Mouse (Mus musculus): ENCODE data around the gene Olfr898.

Olfr898 gene

DNA sequence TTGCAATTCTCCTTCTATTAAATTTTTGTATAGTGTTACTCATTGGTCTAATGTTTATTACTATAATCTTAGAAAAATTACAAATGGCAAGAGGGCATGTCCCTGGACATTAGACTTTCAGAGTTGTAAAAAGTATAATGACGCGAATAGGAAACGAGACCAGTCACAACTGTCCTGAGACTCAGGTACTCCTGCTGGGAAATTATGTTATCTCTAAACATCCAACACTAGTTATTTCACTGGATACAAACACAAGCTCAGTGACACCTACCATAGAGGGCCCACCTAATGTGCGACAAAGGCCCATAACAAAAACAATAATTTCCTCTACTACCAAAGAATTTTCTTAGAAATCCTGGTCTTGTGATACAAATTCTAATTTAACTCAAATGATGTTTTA lies at the start of gene Olfr898:
Olfr898 (plus strand) TSS at position 301 of the 400 bp plus-strand sequence.
- DNase-seq (ENCODE audit: low read depth, low spot score) = no peak

DNA sequence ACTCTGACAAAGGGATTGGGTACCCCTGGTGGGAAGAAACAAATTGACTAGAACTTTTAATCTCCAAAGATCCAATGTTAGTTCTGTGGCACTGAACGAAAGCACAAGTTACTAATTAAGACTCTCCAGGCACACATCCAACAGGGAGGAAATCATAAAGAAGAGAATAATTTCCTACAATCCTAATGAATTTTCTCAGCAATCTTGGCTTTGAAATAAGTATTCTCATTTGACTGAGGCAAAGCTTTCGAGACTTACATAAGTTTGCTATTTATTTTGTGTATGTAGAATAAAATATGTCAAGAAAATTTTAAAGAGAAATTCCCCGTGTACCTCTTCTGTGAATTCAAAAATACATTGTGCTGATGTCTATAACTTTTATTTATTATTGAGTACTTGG lies 19.5 kb upstream of the Olfr898 start, which contains the start of gene Olfr25:
Olfr25 (plus strand) TSS at position 301 of the 400 bp plus-strand sequence.
- DNase-seq (ENCODE audit: low read depth, low spot score) = no peak

- no peak for DNase-seq (ENCODE audit: low read depth, low spot score)
Observed at GRCm38 (mm10) chr9:38366596-38366995, 18.4 kb downstream of the Olfr898 start, which contains the start of gene Olfr250. Gene Olfr250, plus strand, starts transcription at chr9:38366896.

DNA sequence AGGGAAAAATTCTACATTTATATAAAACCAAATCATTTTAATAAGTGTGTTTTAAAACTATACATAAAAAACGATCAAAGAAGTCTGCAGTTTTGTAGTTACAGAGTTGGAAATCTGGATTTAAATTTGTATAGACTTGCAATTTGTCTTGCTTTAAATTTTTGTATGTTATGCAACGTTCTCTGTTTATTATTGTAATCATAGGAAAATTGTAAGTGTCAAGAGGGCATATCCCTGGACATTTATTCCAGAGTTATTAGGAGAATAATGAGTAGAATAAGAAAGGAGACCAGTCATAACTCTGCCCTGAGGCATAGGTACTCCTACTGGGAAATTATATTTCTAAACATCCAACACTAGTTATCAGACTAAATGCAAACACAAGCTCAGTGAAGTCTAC lies 28.6 kb downstream of the Olfr898 start, which contains the start of gene Olfr251:
Olfr251 (plus strand) TSS at position 301 of the 400 bp plus-strand sequence.
- no peak for DNase-seq (ENCODE audit: low read depth, low spot score)

GRCm38 (mm10) chr9:38401398-38401797 lies 53.2 kb downstream of the Olfr898 start, which contains the start of gene Olfr147:
Gene Olfr147, plus strand, starts transcription at chr9:38401698.
- no peak for DNase-seq (ENCODE audit: low read depth, low spot score)

Data from embryo, embryonic 11.5 days (tissue).